ENCODE assay signal across 9 mouse cellular contexts in genomic region chr6:113302258-113302657, GRCm38 (mm10). TPM values are rescaled to one million over a fixed set of nuclear protein-coding genes. Genes with fewer than 3 reads are reported as not detected.
DNase-seq lines count a peak whose midpoint lies in the region; ATAC-seq and TF ChIP-seq lines count a peak whose summit lies in the region.
"Had no signal": no experiment of that assay in that cellular context is flagged by ENCODE, and none has a peak within 500 bp of the region (broad histone marks: within the 10 kb centered on the region; RNA-seq: fewer than 3 reads in every experiment).

No protein-coding gene starts in this region.

- no peak for TF ChIP-seq EP300 in MEL (IDR thresholded peaks at IDR 0.05; ENCODE audit: low read depth in 1 of 2, low read length in 2 of 2)

- peaks cover 24 to 29% of the 10 kb centered on the region in 2 experiments for H3K4me1 ChIP-seq in MEL (ENCODE audit: control insufficient read depth in 1 of 2, insufficient read depth in 2 of 2, low read length in 2 of 2)
- H3K4me1 ChIP-seq in forebrain, embryonic 13.5 days, result peaks cover 5% of the 10 kb centered on the region

- TF ChIP-seq POLR2A in MEL (IDR thresholded peaks at IDR 0.05; ENCODE audit: control insufficient read depth in 1 of 2, insufficient read depth in 1 of 2, low read depth in 1 of 2, low read length in 2 of 2, poor library complexity in 1 of 2), result no peak

- no peak for ATAC-seq in forebrain, embryonic 13.5 days

- no peaks in the 10 kb centered on the region for H3K9me3 ChIP-seq in MEL (replicated peaks; ENCODE audit: insufficient read depth, low read length)
- H3K9me3 ChIP-seq in forebrain, embryonic 13.5 days (replicated peaks), result no peaks in the 10 kb centered on the region

- TF ChIP-seq RAD21 in MEL (IDR thresholded peaks at IDR 0.05; ENCODE audit: low read depth, low read length), result peak; percentile 53

- peak overlapping the region; percentile 52 to 60 for H3K4me3 ChIP-seq in MEL (ENCODE audit: control insufficient read depth in 1 of 2, insufficient read depth in 1 of 2, low read depth in 2 of 2, low read length in 2 of 2)
- H3K4me3 ChIP-seq in forebrain, embryonic 13.5 days, result no peak overlapping the region

- H3K27ac ChIP-seq in MEL (ENCODE audit: control insufficient read depth, low read depth, low read length), result peak overlapping the region; percentile 68
- H3K27ac ChIP-seq in forebrain, embryonic 13.5 days, result no peak overlapping the region

- WGBS in forebrain, embryonic 13.5 days, result 29% methylated on average over 3 of the region's 3 CpGs

- H3K79me2 ChIP-seq in MEL (ENCODE audit: control insufficient read depth, insufficient read depth, low read length, poor library complexity), result peaks cover 4% of the 10 kb centered on the region

- peak overlapping the region; percentile 52 for H3K9ac ChIP-seq in MEL (ENCODE audit: control insufficient read depth, low read depth, low read length, poor library complexity, severe bottlenecking)
- H3K9ac ChIP-seq in forebrain, embryonic 13.5 days, result no peak overlapping the region

- no peaks in the 10 kb centered on the region for H3K27me3 ChIP-seq in MEL (ENCODE audit: control insufficient read depth in 1 of 2, insufficient read depth in 2 of 2, low read length in 2 of 2)
- H3K27me3 ChIP-seq in forebrain, embryonic 13.5 days, result no peaks in the 10 kb centered on the region

- H3K4me2 ChIP-seq in forebrain, embryonic 13.5 days, result no peak overlapping the region

- peak; percentile 3 to 67 (median 30); a peak in 5 of 6 replicates for TF ChIP-seq CTCF in MEL (IDR thresholded peaks at IDR 0.05 in 2 of 3, conservative IDR thresholded peaks at IDR 0.05 in 1 of 3; ENCODE audit: control insufficient read depth in 1 of 3, insufficient read depth in 1 of 3, low read depth in 2 of 3, low read length in 3 of 3, poor library complexity in 1 of 3, severe bottlenecking in 1 of 3)

- peaks cover 0 to 18% of the 10 kb centered on the region in 2 experiments; a peak in 2 of 4 replicates for H3K36me3 ChIP-seq in MEL (ENCODE audit: control insufficient read depth in 1 of 2, insufficient read depth in 2 of 2, low read length in 2 of 2)
- H3K36me3 ChIP-seq in forebrain, embryonic 13.5 days (ENCODE audit: poor library complexity, severe bottlenecking), result no peaks in the 10 kb centered on the region

- peak; percentile 50 for DNase-seq in kidney, adult 9 months
- DNase-seq in kidney, postnatal 10 days, result no peak
- DNase-seq in MEL (ENCODE audit: low read depth, low spot score), result peak; percentile 86
- DNase-seq in embryo, embryonic 10.5 days (ENCODE audit: low spot score), result peak; percentile 68
- DNase-seq in natural killer cell, adult 2 months (ENCODE audit: low spot score in 2 of 2), result peak; percentile 36 to 41
- DNase-seq in adrenal gland, adult 18-20 months (ENCODE audit: low spot score in 2 of 2), result no peak
- DNase-seq in cerebellum, adult 8-10 months, result no peak
- DNase-seq: cerebellum, adult 9-11 months had no signal

TF ChIP-seq in MEL, 35 proteins besides CTCF, POLR2A, EP300 and RAD21:
- no peak for TF ChIP-seq CHD2 (IDR thresholded peaks at IDR 0.05; ENCODE audit: low read length)
- peak; percentile 40; the same call in 1 of the 2 replicates for TF ChIP-seq ETS1 (IDR thresholded peaks at IDR 0.05; ENCODE audit: low read depth, low read length)
- TF ChIP-seq ZKSCAN1 (IDR thresholded peaks at IDR 0.05; ENCODE audit: low read depth, low read length), result no peak
- TF ChIP-seq TCF12 (IDR thresholded peaks at IDR 0.05; ENCODE audit: low read depth, low read length), result peak; percentile 19; the same call in 1 of the 2 replicates
- peak; percentile 34 for TF ChIP-seq ZC3H11A (IDR thresholded peaks at IDR 0.05; ENCODE audit: low read depth, low read length)
- no peak for TF ChIP-seq ELF1 (IDR thresholded peaks at IDR 0.05; ENCODE audit: low read depth, low read length)
- no peak for TF ChIP-seq NELFE (IDR thresholded peaks at IDR 0.05; ENCODE audit: low read depth, low read length)
- 0 out of 2 replicates have a peak, but pooled peaks have one; percentile 35 for TF ChIP-seq HCFC1 (IDR thresholded peaks at IDR 0.05; ENCODE audit: low read depth, low read length)
- TF ChIP-seq SMC3 (IDR thresholded peaks at IDR 0.05; ENCODE audit: low read depth, low read length), result peak; percentile 61
- TF ChIP-seq SIN3A (IDR thresholded peaks at IDR 0.05; ENCODE audit: low read length), result 0 out of 2 replicates have a peak, but pooled peaks have one; percentile 19
- no peak for TF ChIP-seq NRF1 (IDR thresholded peaks at IDR 0.05; ENCODE audit: insufficient read depth, low read depth, low read length, poor library complexity, severe bottlenecking)

RNA-seq across cellular contexts. Expression of gene Brpf1, which starts 4.7 kb away (rescaled TPM):
- 29.8 and 32.6 TPM in 2 replicates for total RNA-seq in MEL (2012; rRNA removed)
- polyA plus RNA-seq in MEL (2012; ENCODE audit: insufficient read depth in 1 of 2, insufficient read length in 2 of 2, low read depth in 1 of 2, low replicate concordance in 2 of 2, missing spikeins in 1 of 2), result 10 to 100 TPM; 44.9 to 46.8 TPM
- 10 to 100 TPM; 25.4 to 26.4 TPM for total RNA-seq in adrenal gland, adult 18-20 months (2021)
- polyA plus RNA-seq in forebrain, embryonic 13.5 days (2015; fragmentation: Nextera tagmentation; extraction: Ambion mirVana), result 20.0 and 21.5 TPM in 2 replicates

RNA-seq across cellular contexts. Expression of gene Cpne9, which starts 20.2 kb away (rescaled TPM):
- 0.72 and 1.6 TPM in 2 replicates for total RNA-seq in MEL (2012; rRNA removed)
- 1 to 10 TPM in 1 of 2 experiments, not detected in 1; 1.3 TPM for polyA plus RNA-seq in MEL (2012; ENCODE audit: insufficient read depth in 1 of 2, insufficient read length in 2 of 2, low read depth in 1 of 2, low replicate concordance in 2 of 2, missing spikeins in 1 of 2)
- total RNA-seq in adrenal gland, adult 18-20 months (2021), result 1 to 10 TPM; 2.8 to 4.4 TPM
- 0.39 and 0.68 TPM in 2 replicates for polyA plus RNA-seq in forebrain, embryonic 13.5 days (2015; fragmentation: Nextera tagmentation; extraction: Ambion mirVana)

RNA-seq across cellular contexts. Expression of gene Ogg1, which starts 24.5 kb away (rescaled TPM):
- total RNA-seq in MEL (2012; rRNA removed), result 8.7 and 9.2 TPM in 2 replicates
- polyA plus RNA-seq in MEL (2012; ENCODE audit: insufficient read depth in 1 of 2, insufficient read length in 2 of 2, low read depth in 1 of 2, low replicate concordance in 2 of 2, missing spikeins in 1 of 2), result 10 to 100 TPM in 1 of 2 experiments, not detected in 1; 20.0 TPM
- total RNA-seq in adrenal gland, adult 18-20 months (2021), result 10 to 100 TPM in 1 of 2 experiments, 1 to 10 TPM in 1; 10.0 to 10.3 TPM
- polyA plus RNA-seq in forebrain, embryonic 13.5 days (2015; fragmentation: Nextera tagmentation; extraction: Ambion mirVana), result 11.4 and 13.3 TPM in 2 replicates

RNA-seq across cellular contexts. Expression of gene Camk1, which starts 41.5 kb away (rescaled TPM):
- 5.3 and 7.9 TPM in 2 replicates for total RNA-seq in MEL (2012; rRNA removed)
- polyA plus RNA-seq in MEL (2012; ENCODE audit: insufficient read depth in 1 of 2, insufficient read length in 2 of 2, low read depth in 1 of 2, low replicate concordance in 2 of 2, missing spikeins in 1 of 2), result 10 to 100 TPM in 1 of 2 experiments, not detected in 1; 13.3 TPM
- 10 to 100 TPM; 53.1 to 55.4 TPM for total RNA-seq in adrenal gland, adult 18-20 months (2021)
- 56.1 and 62.7 TPM in 2 replicates for polyA plus RNA-seq in forebrain, embryonic 13.5 days (2015; fragmentation: Nextera tagmentation; extraction: Ambion mirVana)

Comparison
In these comparisons a context has a peak if more than half of its experiments do, and no peak if none do; other contexts are left out.
1. DNase-seq: peak in kidney, adult 9 months (single experiment), MEL (single experiment), embryo, embryonic 10.5 days (single experiment) and natural killer cell, adult 2 months (2 of 2); none in kidney, postnatal 10 days (single experiment), adrenal gland, adult 18-20 months (0 of 2) and cerebellum, adult 8-10 months (single experiment).